In genomic region chr7:56291468-56292115, GRCm38 (mm10) we compare ENCODE assay signal across 9 mouse cellular contexts. TPM values are rescaled to one million over a fixed set of nuclear protein-coding genes. Genes with fewer than 3 reads are reported as not detected.
A peak's percentile ranks its signal among the peaks of the same experiment; 100 is the strongest.
DNase-seq lines count a peak whose midpoint lies in the region; TF ChIP-seq lines count a peak whose summit lies in the region.
"Had no signal": no experiment of that assay in that cellular context is flagged by ENCODE, and none has a peak within 500 bp of the region (broad histone marks: within the 10 kb centered on the region; RNA-seq: fewer than 3 reads in every experiment).

No protein-coding gene starts in this region.

- no peaks in the 10 kb centered on the region for H3K4me1 ChIP-seq in MEL (ENCODE audit: control insufficient read depth in 1 of 2, insufficient read depth in 2 of 2, low read length in 2 of 2)
- H3K4me1 ChIP-seq: liver, embryonic 15.5 days had no signal

- no peak for TF ChIP-seq EP300 in MEL (IDR thresholded peaks at IDR 0.05; ENCODE audit: low read depth in 1 of 2, low read length in 2 of 2)

- H3K79me2 ChIP-seq in MEL (ENCODE audit: control insufficient read depth, insufficient read depth, low read length, poor library complexity), result no peaks in the 10 kb centered on the region

- TF ChIP-seq CTCF in MEL (IDR thresholded peaks at IDR 0.05 in 2 of 3, conservative IDR thresholded peaks at IDR 0.05 in 1 of 3; ENCODE audit: control insufficient read depth in 1 of 3, insufficient read depth in 1 of 3, low read depth in 2 of 3, low read length in 3 of 3, poor library complexity in 1 of 3, severe bottlenecking in 1 of 3), result peak; percentile 56 to 90 (median 73)
- TF ChIP-seq CTCF in layer of hippocampus, adult 2 months (conservative IDR thresholded peaks at IDR 0.05), result peak; percentile 98

- no peak overlapping the region for H3K4me3 ChIP-seq in MEL (ENCODE audit: control insufficient read depth in 1 of 2, insufficient read depth in 1 of 2, low read depth in 2 of 2, low read length in 2 of 2)
- no peak overlapping the region for H3K4me3 ChIP-seq in layer of hippocampus, adult 2 months
- H3K4me3 ChIP-seq: liver, embryonic 15.5 days had no signal

- peak; percentile 17 for DNase-seq in gastrocnemius, adult 18-20 months (ENCODE audit: low spot score)
- no peak for DNase-seq in gastrocnemius, postnatal 36 days
- DNase-seq in MEL (ENCODE audit: low read depth, low spot score), result peak; percentile 67
- peak; percentile 61 for DNase-seq in cerebellum, adult 9-10 months
- DNase-seq in frontal cortex, adult 2 months (ENCODE audit: extremely low spot score in 1 of 2, low spot score in 1 of 2), result peak; percentile 58 to 94
- DNase-seq in layer of hippocampus, adult 2 months (ENCODE audit: low spot score in 2 of 2), result peak; percentile 69 to 87
- DNase-seq in lung, postnatal 36 days, result peak; percentile 65
- DNase-seq in skeletal muscle tissue, adult 2 months (ENCODE audit: low read depth, low spot score), result peak; percentile 5

- H3K9ac ChIP-seq in MEL (ENCODE audit: control insufficient read depth, low read depth, low read length, poor library complexity, severe bottlenecking), result no peak overlapping the region
- H3K9ac ChIP-seq: liver, embryonic 15.5 days had no signal

- H3K27ac ChIP-seq in MEL (ENCODE audit: control insufficient read depth, low read depth, low read length), result no peak overlapping the region
- no peak overlapping the region for H3K27ac ChIP-seq in layer of hippocampus, adult 2 months
- H3K27ac ChIP-seq: liver, embryonic 15.5 days had no signal

- no peaks in the 10 kb centered on the region for H3K36me3 ChIP-seq in MEL (ENCODE audit: control insufficient read depth in 1 of 2, insufficient read depth in 2 of 2, low read length in 2 of 2)
- H3K36me3 ChIP-seq: liver, embryonic 15.5 days had no signal

- peak; percentile 82 for TF ChIP-seq RAD21 in MEL (IDR thresholded peaks at IDR 0.05; ENCODE audit: low read depth, low read length)

- TF ChIP-seq POLR2A in MEL (IDR thresholded peaks at IDR 0.05; ENCODE audit: control insufficient read depth in 1 of 2, insufficient read depth in 1 of 2, low read depth in 1 of 2, low read length in 2 of 2, poor library complexity in 1 of 2), result no peak

- intact Hi-C loops in gastrocnemius, postnatal 36 days (cut with DNase I), result no loop called here

- no peaks in the 10 kb centered on the region for H3K27me3 ChIP-seq in MEL (ENCODE audit: control insufficient read depth in 1 of 2, insufficient read depth in 2 of 2, low read length in 2 of 2)
- H3K27me3 ChIP-seq: liver, embryonic 15.5 days had no signal

- H3K9me3 ChIP-seq in MEL (replicated peaks; ENCODE audit: insufficient read depth, low read length), result no peaks in the 10 kb centered on the region
- H3K9me3 ChIP-seq: liver, embryonic 15.5 days had no signal

TF ChIP-seq in MEL, 35 proteins besides CTCF, POLR2A, EP300 and RAD21:
- no peak for TF ChIP-seq TCF12 (IDR thresholded peaks at IDR 0.05; ENCODE audit: low read depth, low read length)
- peak; percentile 68 for TF ChIP-seq SMC3 (IDR thresholded peaks at IDR 0.05; ENCODE audit: low read depth, low read length)
- peak; percentile 51; the same call in 1 of the 2 replicates for TF ChIP-seq ZC3H11A (IDR thresholded peaks at IDR 0.05; ENCODE audit: low read depth, low read length)
TF ChIP-seq in MEL: peak in this region for 2.

RNA-seq across cellular contexts. Expression of gene Oca2, which starts 52.0 kb away (rescaled TPM):
- not detected for total RNA-seq in gastrocnemius, adult 18-20 months (2021)
- not detected for total RNA-seq in gastrocnemius, postnatal 36 days (2021)
- total RNA-seq in MEL (2012; rRNA removed), result not detected in 2 replicates
- polyA plus RNA-seq in MEL (2012; ENCODE audit: insufficient read depth in 1 of 2, insufficient read length in 2 of 2, low read depth in 1 of 2, low replicate concordance in 2 of 2, missing spikeins in 1 of 2), result not detected
- polyA plus RNA-seq in frontal cortex, adult 2 months (2012; rRNA removed), result 0.19 and 0.40 TPM in 2 replicates
- under 1 TPM; 0.39 to 0.64 TPM for total RNA-seq in layer of hippocampus, adult 2 months (2021)
- polyA plus RNA-seq: liver, embryonic 15.5 days had no signal

Comparison
In these comparisons a context has a peak if more than half of its experiments do, and no peak if none do; other contexts are left out.
1. DNase-seq: peak in gastrocnemius, adult 18-20 months (single experiment), MEL (single experiment), cerebellum, adult 9-10 months (single experiment), frontal cortex, adult 2 months (2 of 2), layer of hippocampus, adult 2 months (2 of 2), lung, postnatal 36 days (single experiment) and skeletal muscle tissue, adult 2 months (single experiment); none in gastrocnemius, postnatal 36 days (0 of 2).